ENCODE assay signal across 21 mouse cellular contexts in genomic region chr5:132357726-132358125, GRCm38 (mm10).
A peak's percentile ranks its signal among the peaks of the same experiment; 100 is the strongest.
DNase-seq lines count a peak whose midpoint lies in the region; ATAC-seq and TF ChIP-seq lines count a peak whose summit lies in the region.
"Had no signal": no experiment of that assay in that cellular context is flagged by ENCODE, and none has a peak within 500 bp of the region (broad histone marks: within the 10 kb centered on the region; RNA-seq: fewer than 3 reads in every experiment).

No protein-coding gene starts in this region.

- H3K27ac ChIP-seq in intestine, embryonic 15.5 days = no peak overlapping the region
- H3K27ac ChIP-seq in intestine, embryonic 16.5 days (ENCODE audit: low read length) = no peak overlapping the region
- H3K27ac ChIP-seq in lung, postnatal 0 days (ENCODE audit: low read length) = no peak overlapping the region
- H3K27ac ChIP-seq in kidney, embryonic 14.5 days (ENCODE audit: low read depth, low read length) = no peak overlapping the region
- H3K27ac ChIP-seq: embryonic facial prominence, embryonic 12.5 days; forebrain, embryonic 12.5 days; heart, embryonic 10.5 days; hindbrain, embryonic 13.5 days; hindbrain, postnatal 0 days had no signal

- H3K4me3 ChIP-seq in intestine, embryonic 15.5 days (replicated peaks) = no peak overlapping the region
- no peak overlapping the region for H3K4me3 ChIP-seq in intestine, embryonic 16.5 days (ENCODE audit: low read length)
- no peak overlapping the region for H3K4me3 ChIP-seq in lung, postnatal 0 days (ENCODE audit: low read depth, low read length)
- no peak overlapping the region for H3K4me3 ChIP-seq in lung, adult 2 months (replicated peaks; ENCODE audit: extremely low read depth, low read depth, low read length)
- H3K4me3 ChIP-seq in kidney, embryonic 14.5 days (ENCODE audit: low read length) = no peak overlapping the region
- H3K4me3 ChIP-seq: embryonic facial prominence, embryonic 12.5 days; forebrain, embryonic 12.5 days; heart, embryonic 10.5 days; hindbrain, embryonic 13.5 days had no signal

- no peak for TF ChIP-seq CTCF in lung, postnatal 0 days (IDR thresholded peaks at IDR 0.05)
- no peak for TF ChIP-seq CTCF in lung, adult 2 months (IDR thresholded peaks at IDR 0.05; ENCODE audit: insufficient read depth, low read length)

- no peak overlapping the region for H3K9ac ChIP-seq in intestine, embryonic 15.5 days
- no peak overlapping the region for H3K9ac ChIP-seq in intestine, embryonic 16.5 days (ENCODE audit: low read depth, low read length)
- H3K9ac ChIP-seq in lung, postnatal 0 days (replicated peaks; ENCODE audit: low read depth) = no peak overlapping the region
- H3K9ac ChIP-seq in kidney, embryonic 14.5 days (ENCODE audit: low read depth, low read length) = no peak overlapping the region
- H3K9ac ChIP-seq: embryonic facial prominence, embryonic 12.5 days; forebrain, embryonic 12.5 days; hindbrain, embryonic 13.5 days had no signal

- no peaks in the 10 kb centered on the region for H3K36me3 ChIP-seq in intestine, embryonic 15.5 days
- no peaks in the 10 kb centered on the region for H3K36me3 ChIP-seq in intestine, embryonic 16.5 days (ENCODE audit: control insufficient read depth, insufficient read depth, low read length)
- H3K36me3 ChIP-seq in lung, postnatal 0 days (ENCODE audit: insufficient read depth, low read length) = no peaks in the 10 kb centered on the region
- H3K36me3 ChIP-seq in kidney, embryonic 14.5 days (ENCODE audit: control insufficient read depth, insufficient read depth, low read length) = no peaks in the 10 kb centered on the region
- H3K36me3 ChIP-seq: embryonic facial prominence, embryonic 12.5 days; forebrain, embryonic 12.5 days; heart, embryonic 10.5 days; hindbrain, embryonic 13.5 days had no signal

- 0 out of 2 replicates have a peak, but pooled peaks cover under 1% of the 10 kb centered on the region for H3K4me1 ChIP-seq in intestine, embryonic 15.5 days (replicated peaks)
- H3K4me1 ChIP-seq in intestine, embryonic 16.5 days (ENCODE audit: control insufficient read depth, insufficient read depth, low read length) = no peaks in the 10 kb centered on the region
- 0 out of 2 replicates have a peak, but pooled peaks cover 2% of the 10 kb centered on the region for H3K4me1 ChIP-seq in lung, postnatal 0 days (ENCODE audit: insufficient read depth, low read depth, low read length)
- H3K4me1 ChIP-seq in lung, adult 2 months (ENCODE audit: control insufficient read depth, insufficient read depth, low read length) = peaks cover 3% of the 10 kb centered on the region; the same call in 1 of the 2 replicates
- peaks cover under 1% of the 10 kb centered on the region for H3K4me1 ChIP-seq in kidney, embryonic 14.5 days (ENCODE audit: control insufficient read depth, insufficient read depth, low read length)

- no peak for TF ChIP-seq EP300 in lung, postnatal 0 days (IDR thresholded peaks at IDR 0.05)

- 49% methylated on average over 5 of the region's 5 CpGs for WGBS in intestine, embryonic 15.5 days
- 57% methylated on average over 5 of the region's 5 CpGs for WGBS in intestine, embryonic 16.5 days
- WGBS in lung, postnatal 0 days = 51% methylated on average over 5 of the region's 5 CpGs
- 41% methylated on average over 5 of the region's 5 CpGs for WGBS in lung, adult 2 months
- 65% methylated on average over 5 of the region's 5 CpGs for WGBS in kidney, embryonic 14.5 days

- DNase-seq in lung, postnatal 0 days (ENCODE audit: low spot score) = peak; percentile 19
- DNase-seq in lung, adult 2 months = no peak
- DNase-seq: adrenal gland, postnatal 10 days; cerebellum, adult 11-12 months; cerebellum, adult 9-10 months; cerebellum, postnatal 25 days; gastrocnemius, postnatal 14 days; heart, postnatal 10 days; heart, postnatal 4 days had no signal

- H3K27me3 ChIP-seq in intestine, embryonic 15.5 days (replicated peaks) = no peaks in the 10 kb centered on the region
- H3K27me3 ChIP-seq in intestine, embryonic 16.5 days (replicated peaks; ENCODE audit: control insufficient read depth, insufficient read depth, low read length) = no peaks in the 10 kb centered on the region
- no peaks in the 10 kb centered on the region for H3K27me3 ChIP-seq in lung, postnatal 0 days (replicated peaks; ENCODE audit: insufficient read depth, low read length)
- H3K27me3 ChIP-seq in kidney, embryonic 14.5 days (ENCODE audit: control insufficient read depth, insufficient read depth, low read length) = no peaks in the 10 kb centered on the region
- H3K27me3 ChIP-seq: CH12.LX; embryonic facial prominence, embryonic 12.5 days; forebrain, embryonic 12.5 days; hindbrain, embryonic 13.5 days had no signal

- ATAC-seq in intestine, embryonic 15.5 days = peak; percentile 25; the same call in 1 of the 2 replicates
- no peak for ATAC-seq in intestine, embryonic 16.5 days
- no peak for ATAC-seq in lung, postnatal 0 days
- ATAC-seq in common myeloid progenitor, adult 5-6 weeks (replicated peaks; ENCODE audit: low read depth, poor library complexity, severe bottlenecking) = peak; percentile 96
- ATAC-seq in megakaryocyte progenitor cell, adult 5-6 weeks (replicated peaks; ENCODE audit: poor library complexity) = peak; percentile 86
- ATAC-seq in kidney, embryonic 14.5 days (ENCODE audit: low FRiP score, low TSS enrichment) = no peak
- ATAC-seq: forebrain, embryonic 16.5 days; hindbrain, postnatal 0 days had no signal

- TF ChIP-seq POLR2A in lung, adult 2 months (IDR thresholded peaks at IDR 0.05; ENCODE audit: borderline replicate concordance, extremely low read depth, low read depth, low read length) = no peak

- H3K9me3 ChIP-seq in intestine, embryonic 15.5 days = no peaks in the 10 kb centered on the region
- no peaks in the 10 kb centered on the region for H3K9me3 ChIP-seq in intestine, embryonic 16.5 days (ENCODE audit: control insufficient read depth, low read length)
- no peaks in the 10 kb centered on the region for H3K9me3 ChIP-seq in lung, postnatal 0 days (ENCODE audit: low read length)
- H3K9me3 ChIP-seq in kidney, embryonic 14.5 days (ENCODE audit: control insufficient read depth, low read length) = no peaks in the 10 kb centered on the region
- H3K9me3 ChIP-seq: embryonic facial prominence, embryonic 12.5 days; forebrain, embryonic 12.5 days; heart, embryonic 10.5 days; hindbrain, embryonic 13.5 days had no signal

- H3K4me2 ChIP-seq in intestine, embryonic 15.5 days (replicated peaks) = no peak overlapping the region
- H3K4me2 ChIP-seq in intestine, embryonic 16.5 days (ENCODE audit: low read depth, low read length) = no peak overlapping the region
- H3K4me2 ChIP-seq in lung, postnatal 0 days (replicated peaks; ENCODE audit: low read depth, low read length) = no peak overlapping the region
- no peak overlapping the region for H3K4me2 ChIP-seq in kidney, embryonic 14.5 days (replicated peaks; ENCODE audit: low read depth, low read length)
- H3K4me2 ChIP-seq: embryonic facial prominence, embryonic 12.5 days; forebrain, embryonic 12.5 days; hindbrain, embryonic 13.5 days had no signal

Comparison
In these comparisons a context has a peak if more than half of its experiments do, and no peak if none do; other contexts are left out.
1. ATAC-seq: peak in intestine, embryonic 15.5 days (single experiment), common myeloid progenitor, adult 5-6 weeks (single experiment) and megakaryocyte progenitor cell, adult 5-6 weeks (single experiment); none in intestine, embryonic 16.5 days (single experiment), lung, postnatal 0 days (single experiment) and kidney, embryonic 14.5 days (single experiment).